9 mouse cellular contexts compared by ENCODE assay signal in genomic region chr6:50808126-50808525, GRCm38 (mm10).
DNase-seq lines count a peak whose midpoint lies in the region; ATAC-seq lines count a peak whose summit lies in the region.
"Had no signal": no experiment of that assay in that cellular context is flagged by ENCODE, and none has a peak within 500 bp of the region (broad histone marks: within the 10 kb centered on the region; RNA-seq: fewer than 3 reads in every experiment).

No protein-coding gene starts in this region.

- ATAC-seq in forebrain, embryonic 12.5 days (ENCODE audit: low FRiP score) = no peak
- ATAC-seq in embryonic facial prominence, embryonic 12.5 days (ENCODE audit: insufficient number of reproducible peaks, insufficient read depth, low FRiP score, low TSS enrichment) = no peak
- ATAC-seq in midbrain, embryonic 13.5 days = no peak
- ATAC-seq in stomach, embryonic 16.5 days (ENCODE audit: insufficient read depth, low FRiP score) = no peak

- 15% methylated on average over 4 of the region's 4 CpGs for WGBS in forebrain, embryonic 10.5 days
- 13% methylated on average over 4 of the region's 4 CpGs for WGBS in forebrain, embryonic 12.5 days
- WGBS in embryonic facial prominence, embryonic 12.5 days = 12% methylated on average over 4 of the region's 4 CpGs
- WGBS in midbrain, embryonic 13.5 days = 10% methylated on average over 4 of the region's 4 CpGs
- 6% methylated on average over 4 of the region's 4 CpGs for WGBS in stomach, embryonic 16.5 days

- DNase-seq in forebrain, embryonic 10.5 days (ENCODE audit: extremely low spot score, low spot score) = peak; percentile 70
- peak; percentile 74 for DNase-seq in adrenal gland, postnatal 14 days
- DNase-seq in heart, postnatal 14 days = peak; percentile 81 to 88
- peak; percentile 37 for DNase-seq in left cerebral cortex, adult 11 months (ENCODE audit: low spot score)

- H3K4me3 ChIP-seq in forebrain, embryonic 10.5 days = no peak overlapping the region
- no peak overlapping the region for H3K4me3 ChIP-seq in forebrain, embryonic 12.5 days (replicated peaks)
- H3K4me3 ChIP-seq in embryonic facial prominence, embryonic 12.5 days = no peak overlapping the region
- no peak overlapping the region for H3K4me3 ChIP-seq in midbrain, embryonic 13.5 days (replicated peaks)
- peak overlapping the region; percentile 22 for H3K4me3 ChIP-seq in stomach, embryonic 16.5 days (replicated peaks; ENCODE audit: low read length)
- H3K4me3 ChIP-seq: neural tube, embryonic 13.5 days had no signal

- H3K27me3 ChIP-seq in forebrain, embryonic 10.5 days (ENCODE audit: poor library complexity, severe bottlenecking) = peaks cover 56% of the 10 kb centered on the region
- H3K27me3 ChIP-seq in forebrain, embryonic 12.5 days = peaks cover 46% of the 10 kb centered on the region
- H3K27me3 ChIP-seq in embryonic facial prominence, embryonic 12.5 days = no peaks in the 10 kb centered on the region
- H3K27me3 ChIP-seq in midbrain, embryonic 13.5 days = peaks cover 4% of the 10 kb centered on the region; the same call in 1 of the 2 replicates
- H3K27me3 ChIP-seq in stomach, embryonic 16.5 days (ENCODE audit: control insufficient read depth, insufficient read depth, low read length) = no peaks in the 10 kb centered on the region
- H3K27me3 ChIP-seq: neural tube, embryonic 13.5 days had no signal

- H3K27ac ChIP-seq in forebrain, embryonic 10.5 days = no peak overlapping the region
- no peak overlapping the region for H3K27ac ChIP-seq in forebrain, embryonic 12.5 days
- H3K27ac ChIP-seq in embryonic facial prominence, embryonic 12.5 days = peak overlapping the region; percentile 89
- no peak overlapping the region for H3K27ac ChIP-seq in midbrain, embryonic 13.5 days
- peak overlapping the region; percentile 73 for H3K27ac ChIP-seq in stomach, embryonic 16.5 days (ENCODE audit: low read length)
- H3K27ac ChIP-seq: neural tube, embryonic 13.5 days had no signal

- H3K36me3 ChIP-seq in forebrain, embryonic 10.5 days (replicated peaks) = no peaks in the 10 kb centered on the region
- H3K36me3 ChIP-seq in forebrain, embryonic 12.5 days (replicated peaks) = no peaks in the 10 kb centered on the region
- no peaks in the 10 kb centered on the region for H3K36me3 ChIP-seq in embryonic facial prominence, embryonic 12.5 days
- H3K36me3 ChIP-seq in midbrain, embryonic 13.5 days = no peaks in the 10 kb centered on the region
- no peaks in the 10 kb centered on the region for H3K36me3 ChIP-seq in stomach, embryonic 16.5 days (ENCODE audit: control insufficient read depth, insufficient read depth, low read length)
- H3K36me3 ChIP-seq: neural tube, embryonic 13.5 days had no signal

- intact Hi-C loops in heart, postnatal 14 days (cut with DNase I) = loop anchor here (1.0 kb wide), 1 partner anchor 129 kb away; no protein-coding TSS in a partner anchor

- peaks cover 43% of the 10 kb centered on the region for H3K4me1 ChIP-seq in forebrain, embryonic 10.5 days
- peaks cover 23% of the 10 kb centered on the region for H3K4me1 ChIP-seq in forebrain, embryonic 12.5 days
- peaks cover 44% of the 10 kb centered on the region for H3K4me1 ChIP-seq in embryonic facial prominence, embryonic 12.5 days
- peaks cover 42% of the 10 kb centered on the region for H3K4me1 ChIP-seq in midbrain, embryonic 13.5 days (replicated peaks)
- H3K4me1 ChIP-seq in stomach, embryonic 16.5 days (ENCODE audit: control insufficient read depth, insufficient read depth, low read length) = peaks cover 14% of the 10 kb centered on the region

- no peak overlapping the region for H3K9ac ChIP-seq in forebrain, embryonic 12.5 days
- no peak overlapping the region for H3K9ac ChIP-seq in embryonic facial prominence, embryonic 12.5 days
- 0 out of 2 replicates have a peak overlapping the region, but pooled peaks have one; percentile 19 for H3K9ac ChIP-seq in midbrain, embryonic 13.5 days (replicated peaks)
- peak overlapping the region; percentile 64 for H3K9ac ChIP-seq in stomach, embryonic 16.5 days (ENCODE audit: low read length)
- H3K9ac ChIP-seq: neural tube, embryonic 13.5 days had no signal

- no peak overlapping the region for H3K4me2 ChIP-seq in forebrain, embryonic 12.5 days
- H3K4me2 ChIP-seq in embryonic facial prominence, embryonic 12.5 days (replicated peaks) = no peak overlapping the region
- no peak overlapping the region for H3K4me2 ChIP-seq in midbrain, embryonic 13.5 days (replicated peaks)
- peak overlapping the region; percentile 42 for H3K4me2 ChIP-seq in stomach, embryonic 16.5 days (ENCODE audit: low read depth, low read length)
- H3K4me2 ChIP-seq: neural tube, embryonic 13.5 days had no signal

- H3K9me3 ChIP-seq in forebrain, embryonic 10.5 days = no peaks in the 10 kb centered on the region
- H3K9me3 ChIP-seq in forebrain, embryonic 12.5 days = no peaks in the 10 kb centered on the region
- no peaks in the 10 kb centered on the region for H3K9me3 ChIP-seq in embryonic facial prominence, embryonic 12.5 days
- no peaks in the 10 kb centered on the region for H3K9me3 ChIP-seq in midbrain, embryonic 13.5 days
- no peaks in the 10 kb centered on the region for H3K9me3 ChIP-seq in stomach, embryonic 16.5 days (replicated peaks; ENCODE audit: control insufficient read depth, low read length)
- H3K9me3 ChIP-seq: neural tube, embryonic 13.5 days had no signal

Comparison
In these comparisons a context has a peak if more than half of its experiments do, and no peak if none do; other contexts are left out.
1. H3K27ac ChIP-seq: peak in embryonic facial prominence, embryonic 12.5 days (single experiment) and stomach, embryonic 16.5 days (single experiment); none in forebrain, embryonic 10.5 days (single experiment), forebrain, embryonic 12.5 days (single experiment) and midbrain, embryonic 13.5 days (single experiment).
2. H3K9ac ChIP-seq: peak in midbrain, embryonic 13.5 days (single experiment) and stomach, embryonic 16.5 days (single experiment); none in forebrain, embryonic 12.5 days (single experiment) and embryonic facial prominence, embryonic 12.5 days (single experiment).
3. Peak in every context shown above with its lines, with median percentiles within 50 percentile points of each other: DNase-seq.